Mouse (Mus musculus) MEL (cell line): ENCODE results near the gene Afm. TPM values are rescaled to one million over a fixed set of nuclear protein-coding genes. Genes with fewer than 3 reads are reported as not detected.

Experiments
- DNase-seq: peaks from one replicate; pipeline ENCODE4 v3.0.0; 2011; ENCODE audit warnings: low read depth, low spot score
- H3K27ac ChIP-seq: 2 replicates; pipeline ENCODE4 v1.5.1; 2012; ENCODE audit warnings: low read depth, mild to moderate bottlenecking, control low read depth, low read length, moderate library complexity; ENCODE audit not compliant: control insufficient read depth
- H3K27me3 ChIP-seq, 2 experiments: fragments of 150-350 bp in 1 of 2; sonication (generic) in 1 of 2; 2 replicates each; pipeline ENCODE4 v1.6.1; 2012; ENCODE audit warnings: low read length in 2 of 2, mild to moderate bottlenecking in 2 of 2, improper control_type of control experiment in 1 of 2, moderate library complexity in 1 of 2; ENCODE audit not compliant: insufficient read depth in 2 of 2, control insufficient read depth in 1 of 2
- H3K36me3 ChIP-seq, 2 experiments: 2 replicates each; pipeline ENCODE4 v1.6.1; 2012 to 2014; ENCODE audit warnings: low read length in 2 of 2, improper control_type of control experiment in 1 of 2, inconsistent platforms in 1 of 2, mild to moderate bottlenecking in 1 of 2; ENCODE audit not compliant: insufficient read depth in 2 of 2, control insufficient read depth in 1 of 2
- H3K4me1 ChIP-seq, 2 experiments: fragments of 150-350 bp in 1 of 2; sonication (generic) in 1 of 2; 2 replicates each; pipeline ENCODE4 v1.6.1; 2012; ENCODE audit warnings: low read length in 2 of 2, improper control_type of control experiment in 1 of 2, mild to moderate bottlenecking in 1 of 2; ENCODE audit not compliant: insufficient read depth in 2 of 2, control insufficient read depth in 1 of 2
- H3K4me3 ChIP-seq, 2 experiments: fragments of 150-350 bp in 1 of 2; sonication (generic) in 1 of 2; 2 replicates each; pipeline ENCODE4 v1.5.1; 2012; ENCODE audit warnings: low read depth in 2 of 2, low read length in 2 of 2, mild to moderate bottlenecking in 2 of 2, moderate library complexity in 2 of 2, control low read depth in 1 of 2, improper control_type of control experiment in 1 of 2; ENCODE audit not compliant: control insufficient read depth in 1 of 2, insufficient read depth in 1 of 2
- H3K79me2 ChIP-seq: 2 replicates; pipeline ENCODE4 v1.6.1; 2012; ENCODE audit warnings: mild to moderate bottlenecking, low read length, moderate library complexity; ENCODE audit not compliant: control insufficient read depth, poor library complexity, insufficient read depth
- H3K9ac ChIP-seq: 2 replicates; pipeline ENCODE4 v1.6.1; 2012; ENCODE audit warnings: low read depth, mild to moderate bottlenecking, control low read depth, low read length, moderate library complexity; ENCODE audit not compliant: control insufficient read depth, poor library complexity, severe bottlenecking
- H3K9me3 ChIP-seq: fragments of 150-350 bp; sonication (generic); replicated peaks from 2 replicates; pipeline ENCODE4 v1.6.1; 2012; ENCODE audit warnings: mild to moderate bottlenecking, low read length, improper control_type of control experiment, moderate library complexity; ENCODE audit not compliant: insufficient read depth
- CTCF ChIP-seq, 3 experiments: IDR thresholded peaks in 2 of 3; conservative IDR thresholded peaks in 1 of 3; 2 replicates each; pipeline ENCODE4 v1.5.1; 2011 to 2012; ENCODE audit warnings: low read length in 3 of 3, low read depth in 2 of 3, mild to moderate bottlenecking in 2 of 3, improper control_type of control experiment in 1 of 3, inconsistent platforms in 1 of 3, mixed read lengths in 1 of 3, moderate library complexity in 1 of 3; ENCODE audit not compliant: control insufficient read depth in 1 of 3, insufficient read depth in 1 of 3, poor library complexity in 1 of 3, severe bottlenecking in 1 of 3
- E2F4 ChIP-seq: IDR thresholded peaks from 2 replicates; pipeline ENCODE4 v1.6.1; 2011; ENCODE audit warnings: low read depth, low read length, improper control_type of control experiment, borderline replicate concordance
- ELF1 ChIP-seq: IDR thresholded peaks from 2 replicates; pipeline ENCODE4 v1.6.1; 2014; ENCODE audit warnings: low read depth, mild to moderate bottlenecking, inconsistent platforms, low read length, improper control_type of control experiment, moderate library complexity
- ETS1 ChIP-seq: IDR thresholded peaks from 2 replicates; pipeline ENCODE4 v1.6.1; 2012; ENCODE audit warnings: low read depth, mild to moderate bottlenecking, inconsistent platforms, low read length, improper control_type of control experiment, moderate library complexity
- GABPA ChIP-seq: IDR thresholded peaks from 2 replicates; pipeline ENCODE4 v1.6.1; 2012; ENCODE audit warnings: low read depth, mild to moderate bottlenecking, inconsistent platforms, low read length, improper control_type of control experiment, moderate library complexity
- JUND ChIP-seq: IDR thresholded peaks from 2 replicates; pipeline ENCODE4 v1.6.1; 2011; ENCODE audit warnings: low read depth, mild to moderate bottlenecking, improper control_type of control experiment, low read length
- KAT2A ChIP-seq: conservative IDR thresholded peaks from 2 replicates; pipeline ENCODE4 v1.6.1; 2012; ENCODE audit warnings: low read depth, low read length, improper control_type of control experiment, inconsistent platforms
- MAX ChIP-seq: IDR thresholded peaks from 2 replicates; pipeline ENCODE4 v1.6.1; 2011; ENCODE audit warnings: low read length, improper control_type of control experiment
- MEF2A ChIP-seq: IDR thresholded peaks from 2 replicates; pipeline ENCODE4 v1.6.1; 2014; ENCODE audit warnings: low read depth, mild to moderate bottlenecking, inconsistent platforms, low read length, improper control_type of control experiment; ENCODE audit not compliant: poor library complexity, insufficient replicate concordance, severe bottlenecking; ENCODE audit errors: extremely low read depth
- MXI1 ChIP-seq: IDR thresholded peaks from 2 replicates; pipeline ENCODE4 v1.6.1; 2011; ENCODE audit warnings: mild to moderate bottlenecking, low read depth, low read length, improper control_type of control experiment
- MYB ChIP-seq: IDR thresholded peaks from 2 replicates; pipeline ENCODE4 v1.6.1; 2011; ENCODE audit warnings: mild to moderate bottlenecking, low read depth, low read length, improper control_type of control experiment
- NRF1 ChIP-seq: IDR thresholded peaks from 2 replicates; pipeline ENCODE4 v1.6.1; 2014; ENCODE audit warnings: low read depth, mild to moderate bottlenecking, inconsistent platforms, low read length, improper control_type of control experiment, moderate library complexity; ENCODE audit not compliant: poor library complexity, insufficient read depth, severe bottlenecking
- POLR2A ChIP-seq, 2 experiments: IDR thresholded peaks; 2 replicates each; pipeline ENCODE4 v1.6.1; 2011 to 2012; ENCODE audit warnings: low read length in 2 of 2, mild to moderate bottlenecking in 2 of 2, control low read depth in 1 of 2, improper control_type of control experiment in 1 of 2, low read depth in 1 of 2, moderate library complexity in 1 of 2; ENCODE audit not compliant: control insufficient read depth in 1 of 2, insufficient read depth in 1 of 2, poor library complexity in 1 of 2
- POLR2AphosphoS2 ChIP-seq: IDR thresholded peaks from 2 replicates; pipeline ENCODE4 v1.6.1; 2011; ENCODE audit warnings: low read length, improper control_type of control experiment
- RAD21 ChIP-seq: IDR thresholded peaks from 2 replicates; pipeline ENCODE4 v1.6.1; 2011; ENCODE audit warnings: mild to moderate bottlenecking, low read depth, low read length, improper control_type of control experiment
- RCOR1 ChIP-seq: IDR thresholded peaks from 2 replicates; pipeline ENCODE4 v1.6.1; 2012; ENCODE audit warnings: low read depth, mild to moderate bottlenecking, inconsistent platforms, low read length, improper control_type of control experiment
- SIN3A ChIP-seq: IDR thresholded peaks from 2 replicates; pipeline ENCODE4 v1.6.1; 2012; ENCODE audit warnings: low read length, improper control_type of control experiment, inconsistent platforms
- TAL1 ChIP-seq: IDR thresholded peaks from 2 replicates; pipeline ENCODE4 v1.6.1; 2012; ENCODE audit warnings: mild to moderate bottlenecking, inconsistent platforms, low read length, moderate library complexity, mixed read lengths
- UBTF ChIP-seq: IDR thresholded peaks from 2 replicates; pipeline ENCODE4 v1.6.1; 2012; ENCODE audit warnings: low read depth, mild to moderate bottlenecking, inconsistent platforms, low read length, improper control_type of control experiment, moderate library complexity, borderline replicate concordance; ENCODE audit not compliant: insufficient read depth
- USF2 ChIP-seq, 2 experiments: IDR thresholded peaks; 2 replicates each; pipeline ENCODE4 v1.6.1; 2011 to 2012; ENCODE audit warnings: improper control_type of control experiment in 2 of 2, low read length in 2 of 2, borderline replicate concordance in 1 of 2, inconsistent platforms in 1 of 2, low read depth in 1 of 2, mild to moderate bottlenecking in 1 of 2; ENCODE audit not compliant: insufficient read depth in 1 of 2
- ZKSCAN1 ChIP-seq: IDR thresholded peaks from 2 replicates; pipeline ENCODE4 v1.6.1; 2012; ENCODE audit warnings: low read depth, mild to moderate bottlenecking, inconsistent platforms, low read length, improper control_type of control experiment, moderate library complexity
- ZMIZ1 ChIP-seq: IDR thresholded peaks from 2 replicates; pipeline ENCODE4 v1.6.1; 2012; ENCODE audit warnings: low read depth, mild to moderate bottlenecking, inconsistent platforms, low read length, improper control_type of control experiment, moderate library complexity
- polyA plus RNA-seq, 2 experiments: library from polyadenylated mRNA; stranded (reverse) in 1 of 2; unstranded in 1 of 2; fragments of >175 nt in 1 of 2; fragments of >200 nt in 1 of 2; gene quantifications; 2 replicates each; pipeline versions ENCODE4 v1.2.1 to v1.2.4; 2012; ENCODE audit warnings: low replicate concordance in 2 of 2, low read depth in 1 of 2; ENCODE audit not compliant: insufficient read length in 2 of 2, insufficient read depth in 1 of 2, missing spikeins in 1 of 2
- total RNA-seq: library from RNA; depleted of rRNA; stranded (reverse); fragments of 300-350 nt; gene quantifications from 2 replicates; pipeline ENCODE4 v1.2.3, GENCODE M21; 2012

Afm gene
- total and polyA plus RNA-seq, 3 experiments: not detected

GRCm38 (mm10) chr5:90490518-90490917, 28.2 kb upstream of the Afm start, which contains the start of gene Afp:
TSS of gene Afp (plus strand) at chr5:90490737.
- TF ChIP-seq RAD21 (no peak), NRF1 (no peak), CTCF (IDR thresholded peaks at IDR 0.05 in 2 of 3, conservative IDR thresholded peaks at IDR 0.05 in 1 of 3; ENCODE audit: control insufficient read depth in 1 of 3, insufficient read depth in 1 of 3, low read depth in 2 of 3, low read length in 3 of 3, poor library complexity in 1 of 3, severe bottlenecking in 1 of 3) (no peak), TAL1 (no peak), ZMIZ1 (no peak), RCOR1 (no peak)
- TF ChIP-seq, all 39 proteins: peak for 0
- no peaks in the 10 kb centered on the region for H3K36me3 ChIP-seq
- no peaks in the 10 kb centered on the region; a peak in 1 of 4 replicates for H3K27me3 ChIP-seq
- no peak within 1 kb of the TSS for H3K27ac ChIP-seq
- DNase-seq: no peak
- no peaks in the 10 kb centered on the region for H3K79me2 ChIP-seq
- H3K4me1 ChIP-seq: no peaks in the 10 kb centered on the region
- no peak within 1 kb of the TSS for H3K4me3 ChIP-seq
- H3K9ac ChIP-seq: no peak within 1 kb of the TSS
- no peaks in the 10 kb centered on the region for H3K9me3 ChIP-seq

- no peak for DNase-seq
- H3K27ac ChIP-seq: no peak overlapping the region
- H3K9ac ChIP-seq: no peak overlapping the region
- H3K4me1 ChIP-seq: no peaks in the 10 kb centered on the region
- H3K79me2 ChIP-seq: no peaks in the 10 kb centered on the region
- H3K4me3 ChIP-seq: no peak overlapping the region
- H3K27me3 ChIP-seq: peaks cover 2 to 5% of the 10 kb centered on the region in 2 experiments
- no peaks in the 10 kb centered on the region for H3K36me3 ChIP-seq
- TF ChIP-seq RCOR1: no peak
- TF ChIP-seq ELF1: no peak
- no peak for TF ChIP-seq POLR2A (IDR thresholded peaks at IDR 0.05; ENCODE audit: control insufficient read depth in 1 of 2, insufficient read depth in 1 of 2, low read depth in 1 of 2, low read length in 2 of 2, poor library complexity in 1 of 2)
- TF ChIP-seq MAX: no peak
- no peak for TF ChIP-seq JUND
- TF ChIP-seq USF2 (IDR thresholded peaks at IDR 0.05; ENCODE audit: borderline replicate concordance in 1 of 2, insufficient read depth in 1 of 2, low read depth in 1 of 2, low read length in 2 of 2): no peak
- no peak for TF ChIP-seq GABPA
- TF ChIP-seq ZKSCAN1: no peak
- no peak for TF ChIP-seq KAT2A
- no peak for TF ChIP-seq ETS1
- H3K9me3 ChIP-seq: no peaks in the 10 kb centered on the region
Measured at GRCm38 (mm10) chr5:90492440-90492839, 26.3 kb upstream of the Afm start.

- no peak for TF ChIP-seq JUND
- no peak for TF ChIP-seq POLR2A (IDR thresholded peaks at IDR 0.05; ENCODE audit: control insufficient read depth in 1 of 2, insufficient read depth in 1 of 2, low read depth in 1 of 2, low read length in 2 of 2, poor library complexity in 1 of 2)
- TF ChIP-seq E2F4: no peak
- no peak for TF ChIP-seq UBTF
- TF ChIP-seq TAL1: no peak
- no peak for TF ChIP-seq MYB
- TF ChIP-seq MEF2A: no peak
- TF ChIP-seq MXI1: no peak
- TF ChIP-seq SIN3A: no peak
- TF ChIP-seq POLR2AphosphoS2: no peak
- TF ChIP-seq, all 39 proteins: peak for 0
- Histone ChIP-seq H3K4me1 (no peaks in the 10 kb centered on the region), H3K36me3 (no peaks in the 10 kb centered on the region)
Measured at GRCm38 (mm10) chr5:90494308-90494707, 24.4 kb upstream of the Afm start.

More at GRCm38 (mm10) chr5:90494308-90494707, 24.4 kb upstream of the Afm start:
- Histone ChIP-seq H3K9me3 (no peaks in the 10 kb centered on the region), H3K9ac (no peak overlapping the region), H3K27ac (no peak overlapping the region), H3K79me2 (no peaks in the 10 kb centered on the region), H3K4me3 (no peak overlapping the region), H3K27me3 (peaks cover 7 to 9% of the 10 kb centered on the region in 2 experiments)
- DNase-seq: no peak
